Mouse (Mus musculus): Measurements from ENCODE around the gene Pctp. TPM values are rescaled to one million over a fixed set of nuclear protein-coding genes. Genes with fewer than 3 reads are reported as not detected.

Pctp gene
- total RNA-seq (2021), result 1 to 10 TPM; 3.5 to 4.2 TPM

- DNase-seq, result peak; percentile 77 to 78
- intact Hi-C loops (cut with DNase I), result no loop called here
Observed at GRCm38 (mm10) chr11:90002231-90002986, at the start of gene Pctp. TSS of gene Pctp (minus strand) at chr11:90002894.

GRCm38 (mm10) chr11:90050016-90050415, 47.3 kb upstream of the Pctp start:
- intact Hi-C loops (cut with DNase I), result loop anchor here (5.0 kb wide), 1 partner anchor 42 kb away; no protein-coding TSS in a partner anchor
- DNase-seq, result no peak

- DNase-seq, result no peak
- intact Hi-C loops (cut with DNase I), result no loop called here
Observed at GRCm38 (mm10) chr11:90047271-90047670, 44.6 kb upstream of the Pctp start.

GRCm38 (mm10) chr11:90046211-90046610, 43.5 kb upstream of the Pctp start:
- intact Hi-C loops (cut with DNase I), result no loop called here
- DNase-seq, result no peak

GRCm38 (mm10) chr11:90044459-90044858, 41.8 kb upstream of the Pctp start:
- no peak for DNase-seq
- intact Hi-C loops (cut with DNase I), result no loop called here

GRCm38 (mm10) chr11:90038022-90038421, 35.3 kb upstream of the Pctp start:
- intact Hi-C loops (cut with DNase I), result loop anchor here (1.0 to 2.0 kb wide), 3 partner anchors 49 to 131 kb away; no protein-coding TSS in a partner anchor
- peak; percentile 59 to 73 for DNase-seq

GRCm38 (mm10) chr11:90036416-90036815, 33.7 kb upstream of the Pctp start:
- intact Hi-C loops (cut with DNase I), result no loop called here
- no peak for DNase-seq

- DNase-seq, result no peak
- intact Hi-C loops (cut with DNase I), result no loop called here
Observed at GRCm38 (mm10) chr11:90035532-90035931, 32.8 kb upstream of the Pctp start.

GRCm38 (mm10) chr11:90034646-90035045, 32.0 kb upstream of the Pctp start:
- intact Hi-C loops (cut with DNase I), result no loop called here
- no peak for DNase-seq

GRCm38 (mm10) chr11:90033442-90033841, 30.7 kb upstream of the Pctp start:
- intact Hi-C loops (cut with DNase I), result no loop called here
- DNase-seq, result no peak

GRCm38 (mm10) chr11:90032807-90033206, 30.1 kb upstream of the Pctp start:
- intact Hi-C loops (cut with DNase I), result no loop called here
- DNase-seq, result no peak

- intact Hi-C loops (cut with DNase I), result no loop called here
- no peak for DNase-seq
Observed at GRCm38 (mm10) chr11:90031076-90031475, 28.4 kb upstream of the Pctp start.

- intact Hi-C loops (cut with DNase I), result no loop called here
- DNase-seq, result peak; percentile 58 to 62
Observed at GRCm38 (mm10) chr11:90030557-90030956, 27.9 kb upstream of the Pctp start.

- intact Hi-C loops (cut with DNase I), result no loop called here
- DNase-seq, result no peak
Observed at GRCm38 (mm10) chr11:90029841-90030398, 27.2 kb upstream of the Pctp start, which contains the start of gene Tmem100. TSS of gene Tmem100 (plus strand) at chr11:90030348.

- DNase-seq, result peak; percentile 55 to 64
- intact Hi-C loops (cut with DNase I), result no loop called here
Observed at GRCm38 (mm10) chr11:90029354-90029753, 26.7 kb upstream of the Pctp start.

- no peak for DNase-seq
- intact Hi-C loops (cut with DNase I), result no loop called here
Observed at GRCm38 (mm10) chr11:90028746-90029145, 26.1 kb upstream of the Pctp start.

- DNase-seq, result no peak
- intact Hi-C loops (cut with DNase I), result no loop called here
Observed at GRCm38 (mm10) chr11:90027216-90027615, 24.5 kb upstream of the Pctp start.

- intact Hi-C loops (cut with DNase I), result no loop called here
- DNase-seq, result no peak
Observed at GRCm38 (mm10) chr11:90026802-90027174, 24.1 kb upstream of the Pctp start.

- no peak for DNase-seq
- intact Hi-C loops (cut with DNase I), result no loop called here
Observed at GRCm38 (mm10) chr11:90025891-90026801, 23.5 kb upstream of the Pctp start.

- intact Hi-C loops (cut with DNase I), result loop anchor here (1.0 kb wide), 2 partner anchors 30 to 150 kb away; no protein-coding TSS in a partner anchor
- peak; percentile 33 to 49 for DNase-seq
Observed at GRCm38 (mm10) chr11:90019161-90019560, 16.5 kb upstream of the Pctp start.

- DNase-seq, result no peak
- intact Hi-C loops (cut with DNase I), result no loop called here
Observed at GRCm38 (mm10) chr11:90015281-90015680, 12.6 kb upstream of the Pctp start.

All from heart, postnatal 36 days (tissue).